Mouse (Mus musculus) spleen, adult 2 months (tissue): ENCODE results near the gene Hsd3b1. TPM values are rescaled to one million over a fixed set of nuclear protein-coding genes. Genes with fewer than 3 reads are reported as not detected.

ENCODE experiments used
- DNase-seq, 2 experiments: peaks; one replicate each; pipeline versions ENCODE4 v3.0.0 to v3.0.0-alpha.2; 2012 to 2021; ENCODE audit warnings: low spot score in 2 of 2, low read depth in 1 of 2
- H3K27ac ChIP-seq: fragments of 200-500 bp; 2 replicates; pipeline ENCODE4 v1.5.1; 2012; ENCODE audit warnings: low read length, inconsistent platforms; ENCODE audit not compliant: insufficient read depth
- H3K27me3 ChIP-seq: fragments of 200-500 bp; 2 replicates; pipeline ENCODE4 v1.6.1; 2012; ENCODE audit warnings: mild to moderate bottlenecking, moderate library complexity, low read length, inconsistent platforms; ENCODE audit not compliant: control insufficient read depth, insufficient read depth
- H3K36me3 ChIP-seq: fragments of 200-500 bp; 2 replicates; pipeline ENCODE4 v1.6.1; 2012; ENCODE audit warnings: mild to moderate bottlenecking, low read length, inconsistent platforms; ENCODE audit not compliant: control insufficient read depth, insufficient read depth
- H3K4me1 ChIP-seq: fragments of 200-500 bp; 2 replicates; pipeline ENCODE4 v1.6.1; 2011; ENCODE audit warnings: inconsistent platforms; ENCODE audit not compliant: control insufficient read depth, insufficient read depth, insufficient read length
- H3K4me3 ChIP-seq: fragments of 200-500 bp; 2 replicates; pipeline ENCODE4 v1.5.1; 2011; ENCODE audit warnings: mild to moderate bottlenecking, inconsistent platforms; ENCODE audit not compliant: insufficient read depth, insufficient read length; ENCODE audit errors: extremely low read depth
- CTCF ChIP-seq: fragments of 200-500 bp; IDR thresholded peaks from 2 replicates; pipeline ENCODE4 v1.5.1; 2011; ENCODE audit warnings: mild to moderate bottlenecking, inconsistent platforms; ENCODE audit not compliant: insufficient read depth, insufficient read length, insufficient replicate concordance; ENCODE audit errors: extremely low read depth
- POLR2A ChIP-seq: fragments of 200-500 bp; IDR thresholded peaks from 2 replicates; pipeline ENCODE4 v1.6.1; 2011; ENCODE audit warnings: low read depth, low read length, inconsistent platforms
- WGBS: fragments of 180-500 bp; shearing (Covaris S2); methylation state at CpG from one replicate; pipeline ENCODE4 v1.1.7; 2018; 5-methylcytosine and 5-hydroxymethylcytosine counted together
- polyA plus RNA-seq: library from polyadenylated mRNA; depleted of rRNA; stranded (reverse); fragments of >200 nt; gene quantifications from 2 replicates; pipeline ENCODE4 v1.2.3, GENCODE M21; 2012; rRNA removed

Gene Hsd3b1
- not detected in 2 replicates for polyA plus RNA-seq

DNA sequence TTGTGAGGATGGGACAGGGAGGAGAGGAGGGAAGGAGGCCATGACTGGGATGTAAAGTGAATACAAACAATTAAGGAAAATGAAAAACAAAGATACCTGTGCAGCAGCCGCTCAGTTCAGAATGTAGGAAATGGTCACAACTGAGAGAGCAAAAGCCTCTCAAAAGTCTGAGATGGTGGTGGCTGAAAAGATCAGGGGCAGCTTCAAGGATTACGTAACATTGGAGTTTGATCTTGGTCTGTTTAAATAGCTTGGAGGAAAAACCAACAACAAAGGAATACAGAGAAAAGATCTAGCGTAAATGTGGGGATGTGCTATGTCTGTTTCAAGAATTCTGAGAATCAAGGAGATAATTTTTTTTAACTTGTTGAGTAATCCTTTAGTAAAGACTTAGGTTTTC is at the start of gene Hsd3b1:
Hsd3b1 (minus strand) TSS at position 219 of the 400 bp plus-strand sequence.
- Histone ChIP-seq H3K4me1 (no peaks in the 10 kb centered on the region), H3K4me3 (no peak within 1 kb of the TSS), H3K36me3 (no peaks in the 10 kb centered on the region), H3K27me3 (no peaks in the 10 kb centered on the region), H3K27ac (no peak within 1 kb of the TSS)
- no peak for DNase-seq
- TF ChIP-seq POLR2A (no peak), CTCF (no peak)
- 88% methylated on average over 3 of the region's 3 CpGs for WGBS

DNA sequence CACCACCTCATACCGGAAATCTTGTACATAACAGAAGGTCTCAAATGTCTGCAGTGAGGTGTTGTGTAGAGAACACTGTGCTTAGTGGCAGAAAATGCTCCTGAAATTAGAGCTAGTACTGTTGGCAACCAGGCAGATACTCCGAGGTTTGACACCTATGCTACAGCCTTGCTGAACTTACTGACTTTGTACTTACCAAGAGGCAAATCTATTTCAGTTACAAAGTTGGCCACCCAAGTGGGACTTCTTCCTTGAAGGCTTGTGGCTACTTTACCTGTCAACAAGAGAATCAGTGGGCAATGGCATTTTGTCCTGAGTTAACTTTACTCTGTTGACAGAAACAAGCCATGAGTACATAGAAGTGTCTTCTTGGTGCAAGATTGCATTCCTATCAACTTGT is 38.0 kb upstream of the Hsd3b1 start:
- Histone ChIP-seq H3K4me3 (no peak overlapping the region), H3K27ac (no peak overlapping the region), H3K27me3 (no peaks in the 10 kb centered on the region), H3K36me3 (no peaks in the 10 kb centered on the region), H3K4me1 (no peaks in the 10 kb centered on the region)
- no peak for DNase-seq
- TF ChIP-seq POLR2A, result no peak
- no peak for TF ChIP-seq CTCF
- WGBS, result 82% methylated on average over 2 of the region's 2 CpGs

DNA sequence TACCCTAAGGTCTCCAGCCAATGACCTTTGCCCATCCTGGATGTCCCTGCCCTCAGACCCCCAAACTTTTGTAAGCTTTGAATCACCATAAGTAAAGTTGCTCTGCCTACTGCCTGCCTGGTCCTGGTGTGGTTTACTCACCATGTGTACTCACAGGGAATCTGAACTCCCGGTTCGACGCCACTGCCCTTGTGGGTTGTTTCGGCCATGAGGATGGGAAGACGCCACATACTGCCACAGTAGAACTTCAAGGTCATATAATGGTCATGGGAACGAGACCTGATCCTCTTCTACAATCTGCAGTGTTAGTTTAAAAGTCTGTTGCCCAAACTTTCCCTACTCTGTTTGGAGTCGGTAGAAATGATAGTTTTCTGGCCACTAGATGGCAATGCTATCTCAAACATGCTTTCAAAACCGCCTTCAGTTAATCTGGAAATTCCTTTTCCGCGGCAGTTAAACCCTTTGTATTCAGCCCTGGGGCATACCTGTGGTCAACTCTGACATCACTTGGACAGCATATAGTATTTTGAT is 35.5 kb upstream of the Hsd3b1 start:
- H3K4me3 ChIP-seq, result no peak overlapping the region
- H3K36me3 ChIP-seq, result no peaks in the 10 kb centered on the region
- DNase-seq, result no peak
- 44% methylated on average over 10 of the region's 10 CpGs for WGBS
- no peaks in the 10 kb centered on the region for H3K4me1 ChIP-seq
- no peaks in the 10 kb centered on the region for H3K27me3 ChIP-seq
- TF ChIP-seq CTCF (no peak), POLR2A (no peak)
- no peak overlapping the region for H3K27ac ChIP-seq

DNA sequence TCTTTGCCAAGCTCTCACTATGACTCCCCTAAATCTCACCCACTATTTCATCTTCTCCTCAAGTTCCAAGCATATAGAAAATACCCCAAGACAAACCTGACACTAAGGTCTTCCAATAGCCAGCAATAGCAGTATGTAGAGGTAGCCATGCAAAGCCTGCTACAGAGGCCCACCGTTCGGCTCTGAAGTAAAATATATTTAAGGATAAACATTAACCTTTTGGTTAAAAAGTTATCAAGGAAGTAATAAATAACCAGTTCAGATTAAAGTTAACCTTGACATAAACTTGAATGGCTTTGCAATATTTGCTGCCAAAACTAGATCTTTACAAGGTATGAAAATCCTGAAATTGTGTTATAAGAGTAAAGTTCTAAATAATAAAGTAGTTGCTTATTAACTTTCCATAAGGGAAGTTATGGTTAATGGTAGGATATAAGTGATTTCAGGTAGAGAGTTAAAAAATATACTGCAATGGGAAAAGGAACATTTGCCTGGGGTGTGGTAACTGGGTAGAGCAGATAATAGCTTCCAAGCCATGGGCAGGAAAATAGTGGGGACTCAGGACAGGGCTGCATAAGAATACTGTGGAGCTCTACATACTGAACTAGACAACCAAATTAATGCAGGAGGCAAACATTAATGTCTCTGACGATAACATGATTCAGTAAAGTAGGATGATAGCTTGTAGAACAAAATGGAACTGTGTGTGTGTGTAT is 33.6 kb upstream of the Hsd3b1 start, which contains the start of gene Hao2:
Hao2 (minus strand) TSS at position 183 of the 716 bp plus-strand sequence.
- Histone ChIP-seq H3K27me3 (no peaks in the 10 kb centered on the region), H3K4me1 (no peaks in the 10 kb centered on the region), H3K36me3 (no peaks in the 10 kb centered on the region), H3K27ac (no peak within 1 kb of the TSS), H3K4me3 (no peak within 1 kb of the TSS)
- TF ChIP-seq POLR2A, result no peak
- TF ChIP-seq CTCF, result no peak
- no peak for DNase-seq
- WGBS, result 84% methylated on average over 3 of the region's 3 CpGs

DNA sequence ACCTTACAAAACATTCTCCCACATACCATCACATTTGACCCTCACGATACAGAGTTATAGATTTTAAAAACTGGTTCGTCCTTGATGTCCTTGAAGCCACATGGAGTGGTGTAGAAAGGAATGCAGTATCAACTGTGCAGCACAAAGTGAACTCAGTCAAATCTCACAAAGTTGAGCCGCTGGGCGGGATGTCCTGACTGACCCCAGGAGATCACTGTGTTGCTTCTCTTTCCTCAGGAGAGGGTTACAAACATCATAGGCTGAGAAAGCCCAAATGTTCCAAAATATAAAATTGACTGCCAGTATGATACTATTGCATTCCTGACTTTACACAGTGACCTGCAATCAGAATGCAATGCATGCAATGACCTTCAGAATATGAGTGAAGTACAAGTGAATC is 30.8 kb upstream of the Hsd3b1 start:
- Histone ChIP-seq H3K27ac (no peak overlapping the region), H3K36me3 (no peaks in the 10 kb centered on the region), H3K27me3 (no peaks in the 10 kb centered on the region), H3K4me3 (no peak overlapping the region), H3K4me1 (no peaks in the 10 kb centered on the region)
- 92% methylated on average over 4 of the region's 4 CpGs for WGBS
- DNase-seq, result no peak
- TF ChIP-seq POLR2A (no peak), CTCF (no peak)

DNA sequence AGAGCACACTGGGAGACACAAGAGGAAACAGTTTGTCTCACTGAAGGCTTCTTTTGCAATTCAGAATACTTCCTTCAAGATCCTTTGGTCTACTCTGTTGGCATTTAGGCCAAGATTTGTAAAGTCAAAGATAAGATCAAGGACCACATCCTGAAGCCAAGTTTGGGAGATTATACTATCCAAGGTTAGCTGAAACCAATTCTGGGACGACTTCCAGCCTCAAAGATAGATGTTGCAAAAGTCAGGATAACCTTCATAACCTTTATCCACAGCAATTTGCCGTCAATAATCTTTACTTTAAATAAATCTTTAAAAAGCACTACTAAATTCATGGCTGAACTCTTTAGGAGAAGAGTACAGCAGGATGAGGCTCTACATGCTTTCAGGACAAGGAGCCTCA is 28.6 kb upstream of the Hsd3b1 start:
- Histone ChIP-seq H3K36me3 (no peaks in the 10 kb centered on the region), H3K4me1 (no peaks in the 10 kb centered on the region), H3K27me3 (no peaks in the 10 kb centered on the region), H3K27ac (no peak overlapping the region), H3K4me3 (no peak overlapping the region)
- no peak for TF ChIP-seq POLR2A
- no peak for TF ChIP-seq CTCF
- 60% methylated on average over 2 of the region's 2 CpGs for WGBS
- no peak for DNase-seq

DNA sequence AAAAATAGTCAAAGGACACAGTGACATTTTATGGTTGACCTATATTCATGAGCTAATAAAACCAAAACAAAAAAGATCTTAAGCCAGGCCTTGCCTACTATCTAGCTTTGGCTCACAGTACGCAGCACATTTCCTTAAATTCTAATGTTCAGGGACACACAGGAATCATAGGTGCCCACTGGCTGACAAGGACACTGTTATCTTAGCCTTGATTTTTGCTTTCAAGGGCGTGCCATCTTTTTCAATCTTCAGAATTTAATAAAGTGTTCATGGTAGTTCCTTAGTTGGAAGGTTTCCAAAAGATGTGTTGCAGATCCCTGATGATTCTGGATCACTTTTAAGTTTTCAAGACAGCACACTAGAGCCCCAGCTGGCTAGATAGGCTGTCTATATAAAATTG is 21.2 kb upstream of the Hsd3b1 start:
- Histone ChIP-seq H3K27me3 (no peaks in the 10 kb centered on the region), H3K4me1 (no peaks in the 10 kb centered on the region), H3K4me3 (no peak overlapping the region), H3K36me3 (no peaks in the 10 kb centered on the region), H3K27ac (no peak overlapping the region)
- WGBS, result 77% methylated on average over 2 of the region's 2 CpGs
- no peak for DNase-seq
- TF ChIP-seq CTCF (no peak), POLR2A (no peak)
